Mouse (Mus musculus): ENCODE results near the gene Ripk4. TPM values are rescaled to one million over a fixed set of nuclear protein-coding genes. Genes with fewer than 3 reads are reported as not detected.
A peak's percentile ranks its signal among the peaks of the same experiment; 100 is the strongest.

Ripk4 gene
- polyA plus RNA-seq, 1 experiment, result 12.5 TPM

- 92% methylated on average over 6 of the region's 6 CpGs for WGBS
- Histone ChIP-seq H3K4me3 (ENCODE audit: low read depth, low read length) (no peak overlapping the region), H3K4me1 (ENCODE audit: control insufficient read depth, insufficient read depth, insufficient read length, low read length) (peaks cover 13% of the 10 kb centered on the region; the same call in 1 of the 2 replicates), H3K27me3 (ENCODE audit: control insufficient read depth, insufficient read depth, low read length) (no peaks in the 10 kb centered on the region), H3K27ac (ENCODE audit: insufficient read depth, low read depth, low read length) (no peak overlapping the region), H3K36me3 (ENCODE audit: control insufficient read depth, insufficient read depth, low read length) (no peaks in the 10 kb centered on the region)
- TF ChIP-seq POLR2A (IDR thresholded peaks at IDR 0.05; ENCODE audit: low read depth, low read length) (no peak), CTCF (IDR thresholded peaks at IDR 0.05; ENCODE audit: extremely low read depth, insufficient read length, insufficient replicate concordance, low read depth, low read length) (no peak)
Observed at GRCm38 (mm10) chr16:97716567-97716966, 47.0 kb downstream of the Ripk4 start.

- peaks cover 17% of the 10 kb centered on the region; the same call in 1 of the 2 replicates for H3K4me1 ChIP-seq (ENCODE audit: control insufficient read depth, insufficient read depth, insufficient read length, low read length)
- no peaks in the 10 kb centered on the region for H3K27me3 ChIP-seq (ENCODE audit: control insufficient read depth, insufficient read depth, low read length)
- TF ChIP-seq POLR2A (IDR thresholded peaks at IDR 0.05; ENCODE audit: low read depth, low read length) (no peak), CTCF (IDR thresholded peaks at IDR 0.05; ENCODE audit: extremely low read depth, insufficient read length, insufficient replicate concordance, low read depth, low read length) (no peak)
- H3K27ac ChIP-seq (ENCODE audit: insufficient read depth, low read depth, low read length), result peak overlapping the region; percentile 63
- no peak overlapping the region for H3K4me3 ChIP-seq (ENCODE audit: low read depth, low read length)
- no peaks in the 10 kb centered on the region for H3K36me3 ChIP-seq (ENCODE audit: control insufficient read depth, insufficient read depth, low read length)
Observed at GRCm38 (mm10) chr16:97712129-97712528, 51.5 kb downstream of the Ripk4 start.

DNA sequence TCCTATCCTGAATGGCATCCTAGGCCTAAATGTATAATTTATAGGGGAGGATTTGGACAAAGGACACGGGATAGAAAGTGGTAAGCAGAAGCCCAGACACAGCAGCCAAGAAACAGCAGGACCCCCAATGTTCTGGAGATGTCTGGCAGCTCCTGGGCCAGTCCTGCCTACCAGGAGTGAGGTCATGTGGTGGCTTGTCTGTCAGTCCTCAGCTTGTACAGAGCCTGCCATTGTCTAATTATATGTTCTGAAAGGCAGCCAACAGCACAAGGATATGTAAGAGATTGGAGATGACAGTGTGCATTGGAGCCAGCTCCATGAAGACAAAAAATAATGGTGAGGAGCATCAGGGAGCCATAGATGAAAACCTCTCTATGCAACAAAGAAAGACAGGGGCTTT lies 61.7 kb downstream of the Ripk4 start:
- no peak overlapping the region for H3K27ac ChIP-seq (ENCODE audit: insufficient read depth, low read depth, low read length)
- TF ChIP-seq POLR2A (IDR thresholded peaks at IDR 0.05; ENCODE audit: low read depth, low read length) (no peak), CTCF (IDR thresholded peaks at IDR 0.05; ENCODE audit: extremely low read depth, insufficient read length, insufficient replicate concordance, low read depth, low read length) (no peak)
- no peaks in the 10 kb centered on the region for H3K27me3 ChIP-seq (ENCODE audit: control insufficient read depth, insufficient read depth, low read length)
- no peak overlapping the region for H3K4me3 ChIP-seq (ENCODE audit: low read depth, low read length)
- H3K36me3 ChIP-seq (ENCODE audit: control insufficient read depth, insufficient read depth, low read length), result no peaks in the 10 kb centered on the region
- peaks cover 4% of the 10 kb centered on the region; the same call in 1 of the 2 replicates for H3K4me1 ChIP-seq (ENCODE audit: control insufficient read depth, insufficient read depth, insufficient read length, low read length)
- 84% methylated on average over 1 of the region's 1 CpGs for WGBS

GRCm38 (mm10) chr16:97697769-97698168 lies 65.8 kb downstream of the Ripk4 start:
- H3K4me3 ChIP-seq (ENCODE audit: low read depth, low read length), result no peak overlapping the region
- H3K27me3 ChIP-seq (ENCODE audit: control insufficient read depth, insufficient read depth, low read length), result no peaks in the 10 kb centered on the region
- 11% methylated on average over 1 of the region's 1 CpGs for WGBS
- no peak overlapping the region for H3K27ac ChIP-seq (ENCODE audit: insufficient read depth, low read depth, low read length)
- peaks cover 4% of the 10 kb centered on the region; the same call in 1 of the 2 replicates for H3K4me1 ChIP-seq (ENCODE audit: control insufficient read depth, insufficient read depth, insufficient read length, low read length)
- H3K36me3 ChIP-seq (ENCODE audit: control insufficient read depth, insufficient read depth, low read length), result no peaks in the 10 kb centered on the region
- no peak for TF ChIP-seq POLR2A (IDR thresholded peaks at IDR 0.05; ENCODE audit: low read depth, low read length)
- TF ChIP-seq CTCF (IDR thresholded peaks at IDR 0.05; ENCODE audit: extremely low read depth, insufficient read length, insufficient replicate concordance, low read depth, low read length), result peak; percentile 50; the same call in 1 of the 2 replicates

GRCm38 (mm10) chr16:97695709-97696108 lies 67.9 kb downstream of the Ripk4 start:
- Histone ChIP-seq H3K27me3 (ENCODE audit: control insufficient read depth, insufficient read depth, low read length) (no peaks in the 10 kb centered on the region), H3K27ac (ENCODE audit: insufficient read depth, low read depth, low read length) (no peak overlapping the region), H3K36me3 (ENCODE audit: control insufficient read depth, insufficient read depth, low read length) (no peaks in the 10 kb centered on the region), H3K4me3 (ENCODE audit: low read depth, low read length) (no peak overlapping the region), H3K4me1 (ENCODE audit: control insufficient read depth, insufficient read depth, insufficient read length, low read length) (peaks cover 4% of the 10 kb centered on the region; the same call in 1 of the 2 replicates)
- TF ChIP-seq POLR2A (IDR thresholded peaks at IDR 0.05; ENCODE audit: low read depth, low read length) (no peak), CTCF (IDR thresholded peaks at IDR 0.05; ENCODE audit: extremely low read depth, insufficient read length, insufficient replicate concordance, low read depth, low read length) (no peak)
- WGBS, result 82% methylated on average over 4 of the region's 4 CpGs

Other genes with a start within 250 kb of the Ripk4 start
- 64.5 and 78.2 TPM in 2 replicates for gene Fam3b, start 249.0 kb downstream of the Ripk4 start, polyA plus RNA-seq (2012; rRNA removed)
- gene Tmprss2, start 152.6 kb downstream of the Ripk4 start, polyA plus RNA-seq (2012; rRNA removed), result 39.8 and 71.1 TPM in 2 replicates
- 6.5 and 8.5 TPM in 2 replicates for gene Prdm15, start 88.1 kb upstream of the Ripk4 start, polyA plus RNA-seq (2012; rRNA removed)
- gene C2cd2, start 198.8 kb upstream of the Ripk4 start, polyA plus RNA-seq (2012; rRNA removed), result 5.1 and 7.9 TPM in 2 replicates
- gene Zbtb21, start 198.8 kb upstream of the Ripk4 start, polyA plus RNA-seq (2012; rRNA removed), result 7.8 and 10.0 TPM in 2 replicates
- 1.6 and 2.3 TPM in 2 replicates for gene B230307C23Rik, start 233.5 kb upstream of the Ripk4 start, polyA plus RNA-seq (2012; rRNA removed)